ENCODE assay signal across 7 mouse cellular contexts in genomic region chr6:91410961-91411368, GRCm38 (mm10). TPM values are rescaled to one million over a fixed set of nuclear protein-coding genes. Genes with fewer than 3 reads are reported as not detected.
DNase-seq lines count a peak whose midpoint lies in the region; ATAC-seq lines count a peak whose summit lies in the region.

Gene Wnt7a (minus strand): TSS chr6:91411363.

- H3K27ac ChIP-seq in lung, embryonic 16.5 days (ENCODE audit: low read length), result no peak within 1 kb of the TSS
- peak within 1 kb of the TSS; percentile 90 for H3K27ac ChIP-seq in forebrain, embryonic 15.5 days (replicated peaks)
- peak within 1 kb of the TSS; percentile 58 for H3K27ac ChIP-seq in midbrain, embryonic 16.5 days (ENCODE audit: low read length)

- peak within 1 kb of the TSS; percentile 55 for H3K9ac ChIP-seq in lung, embryonic 16.5 days (ENCODE audit: low read length)
- H3K9ac ChIP-seq in forebrain, embryonic 15.5 days (replicated peaks), result peak within 1 kb of the TSS; percentile 83
- peak within 1 kb of the TSS; percentile 84 for H3K9ac ChIP-seq in midbrain, embryonic 16.5 days (ENCODE audit: low read depth, low read length)

- ATAC-seq in lung, embryonic 16.5 days (ENCODE audit: low read depth), result peak; percentile 45
- peak; percentile 74 for ATAC-seq in forebrain, embryonic 15.5 days (replicated peaks)
- ATAC-seq in midbrain, embryonic 16.5 days, result peak; percentile 61

- WGBS in lung, embryonic 16.5 days, result under 1% methylated on average over 26 of the region's 51 CpGs
- WGBS in forebrain, embryonic 15.5 days, result under 1% methylated on average over 49 of the region's 51 CpGs
- WGBS in midbrain, embryonic 16.5 days, result 0% methylated on average over 37 of the region's 51 CpGs

- peaks cover 55% of the 10 kb centered on the region for H3K27me3 ChIP-seq in lung, embryonic 16.5 days (ENCODE audit: control insufficient read depth, insufficient read depth, low read depth, low read length)
- H3K27me3 ChIP-seq in forebrain, embryonic 15.5 days, result 0 out of 2 replicates have a peak, but pooled peaks cover 3% of the 10 kb centered on the region
- peaks cover 7% of the 10 kb centered on the region; the same call in 1 of the 2 replicates for H3K27me3 ChIP-seq in midbrain, embryonic 16.5 days (ENCODE audit: control insufficient read depth, insufficient read depth, low read depth, low read length)

- no peaks in the 10 kb centered on the region for H3K9me3 ChIP-seq in lung, embryonic 16.5 days (ENCODE audit: control insufficient read depth, low read length)
- H3K9me3 ChIP-seq in forebrain, embryonic 15.5 days, result no peaks in the 10 kb centered on the region
- H3K9me3 ChIP-seq in midbrain, embryonic 16.5 days (replicated peaks; ENCODE audit: control insufficient read depth, low read length, poor library complexity, severe bottlenecking), result no peaks in the 10 kb centered on the region

- 0 out of 2 replicates have a peak, but pooled peaks cover 3% of the 10 kb centered on the region for H3K4me1 ChIP-seq in lung, embryonic 16.5 days (replicated peaks; ENCODE audit: control insufficient read depth, insufficient read depth, low read length)
- H3K4me1 ChIP-seq in forebrain, embryonic 15.5 days, result peaks cover 31% of the 10 kb centered on the region
- peaks cover 17% of the 10 kb centered on the region; the same call in 1 of the 2 replicates for H3K4me1 ChIP-seq in midbrain, embryonic 16.5 days (ENCODE audit: control insufficient read depth, insufficient read depth, low read length)

- H3K4me3 ChIP-seq in lung, embryonic 16.5 days (ENCODE audit: low read length), result peak within 1 kb of the TSS; percentile 54
- H3K4me3 ChIP-seq in forebrain, embryonic 15.5 days, result peak within 1 kb of the TSS; percentile 93
- H3K4me3 ChIP-seq in midbrain, embryonic 16.5 days (ENCODE audit: low read depth, low read length), result peak within 1 kb of the TSS; percentile 73

- peak within 1 kb of the TSS; percentile 74 for H3K4me2 ChIP-seq in lung, embryonic 16.5 days (ENCODE audit: low read depth, low read length)
- peak within 1 kb of the TSS; percentile 91 for H3K4me2 ChIP-seq in forebrain, embryonic 15.5 days (replicated peaks)
- H3K4me2 ChIP-seq in midbrain, embryonic 16.5 days (ENCODE audit: low read length), result peak within 1 kb of the TSS; percentile 94

- DNase-seq in lung, postnatal 25 days (ENCODE audit: low spot score), result no peak
- DNase-seq in cerebellum, adult 9-10 months, result peak; percentile 69
- peak in 1 of 2 experiments; percentile 24 for DNase-seq in layer of hippocampus, postnatal 25 days (ENCODE audit: extremely low spot score in 1 of 2, low spot score in 1 of 2)
- no peak for DNase-seq in urinary bladder, postnatal 14 days (ENCODE audit: low spot score)

- no peaks in the 10 kb centered on the region for H3K36me3 ChIP-seq in lung, embryonic 16.5 days (ENCODE audit: control insufficient read depth, insufficient read depth, low read length)
- H3K36me3 ChIP-seq in forebrain, embryonic 15.5 days, result peaks cover 12% of the 10 kb centered on the region
- no peaks in the 10 kb centered on the region for H3K36me3 ChIP-seq in midbrain, embryonic 16.5 days (ENCODE audit: control insufficient read depth, insufficient read depth, low read length)

RNA-seq across cellular contexts. Expression of gene Wnt7a, which starts in this region (rescaled TPM):
- 2.5 and 3.3 TPM in 2 replicates for polyA plus RNA-seq in lung, embryonic 16.5 days (2015; fragmentation: Nextera tagmentation; extraction: Ambion mirVana)
- 22.3 and 24.4 TPM in 2 replicates for polyA plus RNA-seq in forebrain, embryonic 15.5 days (2015; fragmentation: Nextera tagmentation; extraction: Ambion mirVana)
- total RNA-seq in layer of hippocampus, postnatal 25 days (2021), result 10 to 100 TPM; 22.4 to 30.8 TPM
- 8.4 and 10.8 TPM in 2 replicates for polyA plus RNA-seq in midbrain, embryonic 16.5 days (2015; fragmentation: Nextera tagmentation; extraction: Ambion mirVana)
